Mouse (Mus musculus) mouse embryonic stem cell (cell line): ENCODE data around the gene Ccdc102a.
"Not testable (repeated sequence)": the region's sequence is repeated elsewhere in the genome, so short reads cannot be mapped to it uniquely, and the experiment has no call there.

Experiments
- in situ Hi-C, 2 experiments: fragments of 300-500 bp; cut with MboI; formaldehyde crosslinking; loops; 1 replicate in 1 of 2; 3 replicates in 1 of 2; pipeline ENCODE4 v1.14.3; 2019 to 2020; ENCODE audit warnings: low sequenced_read_pairs in 2 of 2, low pct_unique_long_range_greater_than_20kb in 1 of 2, mixed read lengths in 1 of 2; ENCODE audit not compliant: unreplicated experiment in 1 of 2

Gene Ccdc102a

DNA sequence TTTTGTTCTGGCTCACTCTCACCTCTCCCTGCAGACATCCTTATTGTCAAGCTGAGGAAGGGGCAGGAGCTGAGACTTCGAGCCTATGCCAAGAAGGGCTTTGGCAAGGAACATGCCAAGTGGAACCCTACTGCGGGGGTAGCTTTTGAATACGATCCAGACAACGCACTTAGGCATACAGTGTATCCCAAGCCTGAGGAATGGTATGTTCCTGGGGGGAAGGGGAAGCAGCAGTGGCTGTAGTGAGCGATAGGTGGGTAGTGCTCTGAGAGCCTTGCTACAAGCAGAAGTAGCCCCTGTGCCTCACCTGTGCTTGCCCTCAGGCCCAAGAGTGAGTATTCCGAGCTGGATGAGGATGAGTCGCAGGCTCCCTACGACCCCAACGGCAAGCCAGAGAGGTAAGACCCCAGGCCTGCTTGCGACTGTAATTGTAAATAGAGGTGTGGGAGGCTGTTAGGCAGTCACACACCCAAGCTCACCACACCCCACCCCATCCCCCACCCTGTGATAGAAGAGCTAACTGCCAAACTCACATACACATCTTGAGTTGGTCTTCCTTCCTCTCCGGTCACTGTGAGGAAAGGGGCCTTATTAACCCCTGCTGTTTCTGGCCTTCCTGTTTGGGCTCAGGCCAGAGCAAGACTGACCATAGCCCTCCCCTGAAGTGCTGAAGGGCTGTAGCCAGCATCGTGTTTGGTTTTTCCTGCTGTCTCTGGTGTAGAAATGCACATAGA lies 55.2 kb downstream of the Ccdc102a start:
- in situ Hi-C loops, result no loop called here

DNA sequence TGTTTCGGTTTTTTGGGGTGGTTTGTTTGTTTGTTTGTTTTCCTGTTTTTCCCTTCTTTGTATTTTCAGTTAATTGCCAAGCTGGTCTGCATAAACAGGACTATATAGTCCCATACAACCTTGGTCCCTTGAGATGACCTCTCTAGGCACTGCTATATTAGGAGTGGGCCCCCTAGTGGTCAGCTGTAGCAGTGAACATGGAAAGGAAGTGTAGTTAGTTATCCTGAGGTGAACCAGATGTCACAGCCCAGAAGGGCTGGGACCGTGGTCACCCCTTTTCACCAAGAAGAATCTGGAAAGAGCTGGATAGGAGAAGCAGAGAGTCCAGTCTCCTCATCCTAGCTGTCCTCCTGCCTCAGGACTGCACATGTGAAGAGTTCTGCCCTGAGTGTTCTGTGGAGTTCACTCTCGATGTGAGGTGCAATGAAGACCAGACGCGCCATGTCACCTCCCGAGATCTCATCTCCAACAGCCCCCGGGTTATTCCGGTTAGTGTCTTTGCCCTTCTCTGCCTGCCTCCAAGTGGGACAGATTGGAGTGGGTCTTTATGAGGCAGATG lies 56.5 kb downstream of the Ccdc102a start:
- in situ Hi-C loops, result no loop called here

DNA sequence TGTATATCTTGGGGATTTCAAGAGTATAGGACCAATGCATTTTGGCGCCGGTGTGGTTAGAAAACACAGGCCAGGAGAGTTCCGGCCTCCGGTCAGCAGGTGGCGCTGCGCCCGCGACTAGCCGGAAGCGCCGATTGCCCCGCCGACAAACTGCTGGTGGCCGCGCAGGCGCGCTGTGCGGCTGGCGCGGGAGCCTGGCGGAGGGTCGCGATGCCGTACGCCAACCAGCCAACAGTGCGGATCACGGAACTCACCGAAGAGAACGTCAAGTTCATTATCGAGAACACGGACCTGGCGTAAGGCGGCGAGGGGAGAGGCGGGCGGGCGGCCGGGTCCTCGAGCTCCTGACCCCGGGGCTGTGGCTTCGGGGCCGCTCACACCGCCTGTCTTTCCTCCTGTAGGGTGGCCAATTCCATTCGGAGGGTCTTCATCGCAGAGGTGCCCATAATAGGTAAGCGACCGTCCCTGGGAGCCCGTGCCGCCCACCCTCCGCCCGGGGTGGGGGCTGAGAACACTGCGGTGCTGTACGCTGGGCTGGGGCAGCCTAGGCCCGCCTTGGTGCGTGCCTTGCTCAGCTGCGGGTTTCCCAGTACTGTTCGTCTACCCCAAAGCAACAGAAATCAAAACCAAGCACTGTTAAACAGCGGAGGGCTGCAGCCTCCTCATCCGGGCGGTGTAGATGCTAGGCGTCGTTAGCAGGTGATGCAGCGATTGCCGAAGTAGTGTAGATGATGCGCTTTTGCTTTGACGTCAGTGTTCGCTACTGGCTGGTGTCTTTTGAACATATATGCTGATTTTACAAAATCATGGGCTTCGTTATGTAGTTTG lies 60.3 kb downstream of the Ccdc102a start, which contains the start of gene Polr2c:
Gene Polr2c, plus strand, starts transcription at position 105 of the 828 bp plus-strand sequence.
- in situ Hi-C loops, result no loop called here

DNA sequence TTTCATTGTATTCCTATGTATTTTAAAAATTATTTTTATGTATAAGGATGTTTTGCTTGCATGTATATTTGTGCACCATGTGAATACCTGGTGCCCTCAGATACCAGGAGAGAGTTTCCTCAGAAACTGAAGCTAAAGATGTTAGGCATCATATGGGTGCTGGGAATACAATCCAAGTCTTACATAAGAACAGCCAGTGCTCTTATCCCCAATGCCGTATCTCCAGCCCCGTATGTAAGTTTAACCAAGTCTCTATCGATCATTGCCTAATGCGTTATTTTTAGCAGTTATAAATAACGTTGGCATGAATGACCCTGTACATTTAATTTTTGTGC lies 60.9 kb downstream of the Ccdc102a start:
- in situ Hi-C loops, result no loop called here

DNA sequence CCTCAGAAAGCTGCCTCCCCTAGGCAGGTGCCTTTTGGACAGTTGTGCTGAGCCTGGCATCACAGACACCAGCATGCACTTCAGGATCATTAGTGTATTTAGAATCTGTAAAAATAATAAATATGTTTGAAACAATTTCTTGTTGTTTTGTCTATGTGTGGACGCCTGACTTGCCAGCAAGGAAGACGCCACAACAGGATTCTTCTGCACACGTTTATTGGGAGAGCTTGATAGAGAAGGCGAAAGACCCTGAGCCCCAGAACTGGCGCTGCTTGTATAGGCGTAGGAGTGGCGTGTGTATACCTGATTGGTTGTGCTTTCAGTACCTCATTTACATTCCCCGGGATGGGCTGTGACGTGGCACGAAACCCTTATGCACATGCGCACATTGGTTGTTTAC lies 63.1 kb downstream of the Ccdc102a start:
- in situ Hi-C loops, result not testable (repeated sequence)
